Mouse (Mus musculus): ENCODE results near the gene Brca1.

GRCm38 (mm10) chr11:101582054-101583035, 30.6 kb upstream of the Brca1 start, which contains the start of gene Tmem106a:
- TF ChIP-seq POLR2A (IDR thresholded peaks at IDR 0.05; ENCODE audit: insufficient read length, low read depth), result no peak
- TF ChIP-seq SRF (IDR thresholded peaks at IDR 0.05; ENCODE audit: control insufficient read depth, insufficient read length, low read depth), result no peak
- TF ChIP-seq CEBPB (IDR thresholded peaks at IDR 0.05; ENCODE audit: insufficient read depth, poor library complexity, severe bottlenecking), result no peak
- TF ChIP-seq MYOG (IDR thresholded peaks at IDR 0.05; ENCODE audit: control insufficient read depth in 1 of 3, insufficient read depth in 1 of 3, insufficient read length in 2 of 3, low read depth in 2 of 3), result no peak
- no peak for TF ChIP-seq USF1 (IDR thresholded peaks at IDR 0.05; ENCODE audit: low read depth)
- TF ChIP-seq MYOD1 (IDR thresholded peaks at IDR 0.05; ENCODE audit: control insufficient read depth in 1 of 3, insufficient read length in 2 of 3, low read depth in 2 of 3), result no peak
- TF ChIP-seq POLR2AphosphoS2 (IDR thresholded peaks at IDR 0.05; ENCODE audit: insufficient read length, low read depth), result no peak
- TF ChIP-seq TCF12 (IDR thresholded peaks at IDR 0.05; ENCODE audit: insufficient read depth, poor library complexity, severe bottlenecking), result no peak

Measured in myocyte (in vitro differentiated cells).